Mouse (Mus musculus) thymus, adult 2 months (tissue): Measurements from ENCODE around the gene Ccnd1.

ENCODE experiments used
- CTCF ChIP-seq: fragments of 200-500 bp; IDR thresholded peaks from 2 replicates; pipeline ENCODE4 v1.5.1; 2012; ENCODE audit warnings: mild to moderate bottlenecking, control low read depth, low read length, moderate library complexity, borderline replicate concordance; ENCODE audit not compliant: control insufficient read depth, poor library complexity, insufficient read depth; ENCODE audit errors: extremely low read depth
- POLR2A ChIP-seq: fragments of 200-500 bp; IDR thresholded peaks from 2 replicates; pipeline ENCODE4 v1.6.1; 2012; ENCODE audit warnings: mild to moderate bottlenecking, low read length, control low read depth, moderate library complexity; ENCODE audit not compliant: control insufficient read depth, poor library complexity, insufficient read depth; ENCODE audit errors: extremely low read depth

- TF ChIP-seq CTCF (no peak), POLR2A (no peak)
Measured at GRCm38 (mm10) chr7:144973461-144973860, 33.7 kb upstream of the Ccnd1 start.
